Mouse (Mus musculus): Measurements from ENCODE around the gene C1s1.
"Not testable (repeated sequence)": the region's sequence is repeated elsewhere in the genome, so short reads cannot be mapped to it uniquely, and the experiment has no call there.

Gene C1s1

DNA sequence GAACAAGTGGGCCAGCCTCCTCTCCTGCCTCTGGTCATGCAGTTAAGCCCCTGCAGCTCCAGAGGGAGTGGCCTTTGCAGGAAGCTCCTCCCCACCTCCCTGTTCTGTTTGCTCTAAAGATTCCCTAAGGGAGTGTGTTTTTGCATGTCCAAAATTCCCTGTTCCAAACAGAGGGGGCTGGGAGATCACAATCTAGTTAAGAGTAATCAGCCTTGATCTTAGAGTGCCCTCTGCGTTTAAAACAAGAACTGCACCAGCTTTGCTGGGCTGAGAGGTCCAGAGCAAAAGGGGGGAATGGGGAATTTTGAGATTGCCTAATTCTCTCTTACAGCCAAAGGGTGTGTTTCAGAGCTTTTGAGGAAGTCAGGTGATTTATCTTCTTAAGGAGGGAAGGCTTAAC lies at the start of gene C1s1:
Gene C1s1, minus strand, starts transcription at position 76 of the 400 bp plus-strand sequence.
- DNase-seq (ENCODE audit: low spot score), result peak; percentile 64

- DNase-seq (ENCODE audit: low spot score), result no peak
Measured at GRCm38 (mm10) chr6:124588771-124589170, 46.6 kb upstream of the C1s1 start.

DNA sequence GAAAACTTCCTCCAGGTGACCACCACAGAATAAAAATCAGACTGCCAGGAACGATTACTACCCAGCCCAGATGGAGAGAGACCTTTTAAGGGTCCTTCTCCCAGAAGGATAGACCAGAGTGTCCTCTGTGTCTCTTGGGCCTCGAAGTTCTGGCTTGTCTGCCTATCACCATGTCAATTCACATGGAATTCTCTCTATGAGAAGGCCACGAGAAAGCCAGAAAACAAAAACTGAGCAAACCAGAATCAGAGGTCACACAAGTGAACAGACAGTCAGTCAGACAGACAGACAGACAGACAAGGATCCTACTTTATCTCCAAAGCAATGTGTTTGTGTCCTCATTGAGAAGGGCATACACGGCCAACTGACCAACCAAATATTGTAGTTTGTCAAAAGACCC lies 44.1 kb upstream of the C1s1 start:
- DNase-seq (ENCODE audit: low spot score), result peak; percentile 58

DNA sequence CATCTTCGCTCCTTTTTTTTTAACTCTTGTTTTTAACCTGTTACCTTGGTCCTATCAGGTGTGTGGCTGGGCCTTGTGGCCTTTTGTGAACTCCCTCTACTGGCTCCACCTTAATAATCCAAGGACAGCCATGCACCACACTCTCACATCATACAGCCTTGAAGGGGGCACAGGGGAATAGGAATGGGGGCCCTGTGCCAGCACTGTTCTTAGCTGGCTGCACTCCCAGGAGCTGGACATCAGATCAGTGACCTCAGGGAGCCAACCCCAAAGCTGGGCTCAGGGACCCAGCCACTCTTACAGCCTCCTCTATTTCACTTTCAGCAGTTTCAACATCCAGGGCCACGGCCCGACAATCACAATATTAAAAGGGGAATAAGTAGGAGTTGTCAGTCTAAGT lies 43.6 kb upstream of the C1s1 start:
- peak; percentile 78 for DNase-seq (ENCODE audit: low spot score)

DNA sequence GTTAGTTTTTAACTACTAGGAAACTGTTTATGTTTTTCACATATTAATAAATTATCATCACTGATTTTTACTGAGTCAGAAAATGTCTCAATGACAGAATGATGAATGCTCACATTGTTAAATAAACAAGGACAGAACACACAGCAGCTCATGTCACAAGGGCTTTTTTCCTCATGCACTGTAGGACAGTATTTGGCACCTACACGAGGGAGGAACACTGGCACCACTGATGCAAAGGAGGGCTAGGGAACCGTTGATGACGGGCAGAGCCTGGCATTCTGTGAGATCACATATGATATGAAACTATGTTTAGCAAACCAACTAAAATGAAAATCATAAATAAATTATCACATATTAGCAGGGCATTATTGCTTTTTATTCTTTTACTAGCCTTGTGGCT lies 42.8 kb upstream of the C1s1 start:
- DNase-seq (ENCODE audit: low spot score), result peak; percentile 45

DNA sequence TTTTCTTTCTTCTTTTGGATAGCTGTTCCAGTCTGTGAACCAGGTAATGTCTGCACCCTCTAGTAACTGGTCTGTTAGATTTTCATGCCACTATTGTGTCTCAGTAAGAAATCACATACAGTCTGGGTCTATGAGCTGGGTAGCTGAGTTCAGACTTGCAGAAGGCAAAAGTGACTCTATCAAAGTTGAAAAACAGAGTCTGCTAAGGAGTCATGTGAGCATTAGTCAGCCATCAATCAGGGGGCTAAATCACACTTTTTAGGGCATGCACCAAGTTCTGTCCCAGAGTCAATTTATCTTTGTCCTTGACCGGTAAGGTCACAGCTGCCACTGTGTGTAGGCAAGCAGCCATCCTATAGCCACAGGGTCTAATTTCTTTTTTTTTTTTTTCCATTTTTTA lies 40.1 kb upstream of the C1s1 start:
- DNase-seq (ENCODE audit: low spot score), result no peak

DNA sequence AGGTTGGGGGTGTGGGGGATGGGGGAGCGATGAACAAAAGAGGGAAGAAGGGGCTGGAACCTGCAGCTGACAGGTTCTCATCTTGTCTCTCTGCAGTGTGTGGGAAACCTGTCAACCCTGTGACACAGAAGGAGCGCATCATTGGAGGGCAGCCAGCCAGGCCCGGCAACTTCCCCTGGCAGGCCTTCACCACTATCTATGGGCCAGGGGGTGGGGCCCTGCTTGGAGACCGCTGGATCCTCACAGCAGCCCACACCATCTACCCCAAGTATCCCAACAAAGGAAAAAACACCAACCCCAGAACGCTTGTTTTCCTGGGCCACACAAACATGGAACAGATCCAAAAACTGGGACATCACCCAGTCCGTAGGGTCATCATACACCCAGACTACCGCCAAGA lies 38.0 kb upstream of the C1s1 start:
- not testable (repeated sequence) for DNase-seq (ENCODE audit: low spot score)

GRCm38 (mm10) chr6:124575155-124575678 lies 33.1 kb upstream of the C1s1 start:
- DNase-seq (ENCODE audit: low spot score), result not testable (repeated sequence)

DNA sequence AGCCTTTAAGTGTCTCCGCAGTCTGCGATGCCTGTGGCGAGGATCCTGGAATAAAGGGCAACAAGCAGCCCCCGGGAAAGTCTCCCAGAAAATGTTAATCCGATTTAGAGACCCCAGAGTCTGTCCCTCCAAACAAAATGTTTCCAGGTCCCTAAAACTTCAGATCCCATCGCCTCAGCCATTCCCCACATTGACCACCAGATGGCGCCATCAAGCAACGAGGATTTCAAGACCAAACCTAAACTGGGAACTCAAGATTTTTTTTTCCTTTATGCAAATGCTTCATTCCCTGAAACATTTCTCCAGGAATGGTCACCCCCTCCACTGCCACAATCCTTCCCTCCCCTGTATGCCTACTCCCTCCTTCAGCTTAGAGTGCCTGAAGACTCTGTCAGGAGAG lies 27.9 kb upstream of the C1s1 start, which contains the start of gene C1rb:
Gene C1rb, plus strand, starts transcription at position 269 of the 400 bp plus-strand sequence.
- peak; percentile 81 for DNase-seq (ENCODE audit: low spot score)

GRCm38 (mm10) chr6:124561611-124562010 lies 19.5 kb upstream of the C1s1 start:
- DNase-seq (ENCODE audit: low spot score), result not testable (repeated sequence)

- DNase-seq (ENCODE audit: low spot score), result not testable (repeated sequence)
Measured at GRCm38 (mm10) chr6:124561156-124561555, 19.0 kb upstream of the C1s1 start.

- not testable (repeated sequence) for DNase-seq (ENCODE audit: low spot score)
Measured at GRCm38 (mm10) chr6:124555956-124556355, 13.8 kb upstream of the C1s1 start.

GRCm38 (mm10) chr6:124552766-124553165 lies 10.6 kb upstream of the C1s1 start:
- DNase-seq (ENCODE audit: low spot score), result no peak

GRCm38 (mm10) chr6:124549023-124549550 lies 6.9 kb upstream of the C1s1 start:
- DNase-seq (ENCODE audit: low spot score), result no peak

DNA sequence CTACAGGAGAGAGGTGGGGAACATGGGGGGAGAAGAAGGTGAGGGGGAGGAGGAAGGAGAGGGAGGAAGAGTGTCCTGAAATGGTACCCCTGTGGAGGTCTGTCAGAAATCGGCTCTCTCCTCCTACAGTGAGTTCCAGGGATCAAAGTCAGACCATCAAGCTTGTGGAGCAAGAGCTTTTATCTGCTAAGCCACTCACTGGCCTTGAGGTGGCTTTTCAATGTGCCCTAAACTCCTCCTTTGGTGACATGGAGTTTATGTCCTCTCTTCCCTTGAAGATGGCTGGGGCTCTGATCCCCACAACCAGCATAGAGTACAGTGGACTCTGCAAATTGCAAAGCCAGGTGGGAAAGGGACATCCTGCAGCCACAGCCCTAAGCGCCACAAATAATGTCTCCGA lies 5.8 kb upstream of the C1s1 start:
- DNase-seq (ENCODE audit: low spot score), result not testable (repeated sequence)

DNA sequence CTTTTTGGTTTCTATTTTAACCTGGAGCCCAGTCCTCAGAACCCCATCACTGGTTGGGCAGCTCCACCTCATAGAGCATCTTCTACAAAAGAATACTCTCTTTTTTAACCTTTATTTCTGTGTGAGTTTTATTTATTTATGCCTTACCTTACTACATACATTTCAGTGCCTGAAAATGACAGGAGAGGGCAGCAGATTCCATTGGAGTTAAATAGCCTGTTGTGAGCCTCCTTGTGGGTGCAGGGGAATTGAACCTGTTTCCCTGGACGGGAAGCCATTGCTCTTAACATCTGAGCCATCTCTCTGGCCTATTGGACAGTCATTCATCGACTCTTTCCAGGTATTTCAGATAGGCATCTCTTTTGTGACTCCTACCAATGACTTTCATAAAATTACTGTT lies 3.3 kb upstream of the C1s1 start:
- peak; percentile 34 for DNase-seq (ENCODE audit: low spot score)

- peak; percentile 38 for DNase-seq (ENCODE audit: low spot score)
Measured at GRCm38 (mm10) chr6:124544466-124544865, 2.3 kb upstream of the C1s1 start.

DNA sequence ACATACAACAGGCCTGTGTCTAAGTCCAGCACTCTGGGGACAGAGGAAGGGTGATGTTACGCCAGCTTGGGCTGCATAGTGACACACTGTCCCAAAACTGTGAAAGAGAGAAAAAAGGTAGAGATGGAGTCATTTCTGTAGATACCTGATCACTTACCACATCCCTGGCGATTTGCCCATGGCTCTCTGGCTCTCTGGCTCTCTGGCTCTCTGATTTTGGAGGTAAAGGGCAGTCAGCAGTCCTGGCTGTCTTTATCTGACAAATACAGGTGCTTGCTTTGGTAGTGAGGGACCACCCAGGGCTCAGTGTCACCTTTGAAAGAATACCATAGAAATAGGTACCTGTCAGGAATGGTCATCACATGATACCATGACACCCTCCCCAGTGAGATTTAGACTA lies 983 bp downstream of the C1s1 start:
- not testable (repeated sequence) for DNase-seq (ENCODE audit: low spot score)

- not testable (repeated sequence) for DNase-seq (ENCODE audit: low spot score)
Measured at GRCm38 (mm10) chr6:124536125-124536829, 5.9 kb downstream of the C1s1 start.

DNA sequence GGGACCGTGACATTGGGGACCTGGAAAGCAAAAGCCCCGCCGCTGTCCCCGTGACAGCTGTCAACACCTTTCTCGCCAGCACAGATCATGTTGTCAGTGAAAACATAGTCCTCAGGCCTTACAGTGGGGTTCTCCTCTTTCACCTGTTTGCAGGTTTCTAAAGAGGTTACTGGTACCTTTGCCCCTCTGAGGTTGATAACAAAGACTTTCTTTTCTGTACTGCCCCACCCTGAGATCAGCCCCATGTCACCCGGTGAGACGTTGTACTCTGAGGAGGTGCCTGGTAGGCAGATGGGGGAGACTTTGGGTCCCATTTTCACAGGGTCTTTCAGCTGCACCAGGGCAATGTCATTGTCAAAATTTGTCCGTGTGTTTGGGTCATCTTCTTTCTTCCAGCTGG lies 11.1 kb downstream of the C1s1 start:
- no peak for DNase-seq (ENCODE audit: low spot score)

DNA sequence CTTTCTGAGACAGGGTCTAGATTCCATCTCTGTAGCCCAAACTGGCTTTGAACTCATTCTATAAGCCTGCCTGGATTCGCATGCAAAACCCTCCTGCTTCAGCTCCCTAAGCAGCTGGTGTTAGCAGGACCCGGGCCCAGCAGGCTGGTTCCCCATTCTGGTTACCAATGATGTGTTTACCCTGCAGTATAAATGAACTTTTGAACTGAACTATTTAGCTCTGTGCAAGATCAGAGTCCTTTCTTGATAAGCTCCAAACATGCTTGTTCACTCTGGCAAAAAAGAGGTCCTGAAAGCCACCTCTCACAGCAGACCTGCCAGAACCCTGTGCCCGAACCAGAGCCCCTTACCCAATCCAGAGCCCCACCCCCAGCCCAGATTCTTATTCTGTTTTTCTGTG lies 14.3 kb downstream of the C1s1 start:
- no peak for DNase-seq (ENCODE audit: low spot score)

DNA sequence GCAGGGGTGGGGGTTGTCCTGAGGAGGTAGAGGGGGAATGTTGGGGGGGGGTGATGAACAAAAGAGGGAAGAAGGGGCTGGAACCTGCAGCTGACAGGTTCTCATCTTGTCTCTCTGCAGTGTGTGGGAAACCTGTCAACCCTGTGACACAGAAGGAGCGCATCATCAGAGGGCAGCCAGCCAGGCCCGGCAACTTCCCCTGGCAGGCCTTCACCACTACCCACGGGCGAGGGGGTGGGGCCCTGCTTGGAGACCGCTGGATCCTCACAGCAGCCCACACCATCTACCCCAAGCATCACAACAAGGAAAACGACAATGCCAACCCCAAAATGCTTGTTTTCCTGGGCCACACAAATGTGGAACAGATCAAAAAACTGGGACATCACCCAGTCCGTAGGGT lies 20.1 kb downstream of the C1s1 start:
- not testable (repeated sequence) for DNase-seq (ENCODE audit: low spot score)

DNA sequence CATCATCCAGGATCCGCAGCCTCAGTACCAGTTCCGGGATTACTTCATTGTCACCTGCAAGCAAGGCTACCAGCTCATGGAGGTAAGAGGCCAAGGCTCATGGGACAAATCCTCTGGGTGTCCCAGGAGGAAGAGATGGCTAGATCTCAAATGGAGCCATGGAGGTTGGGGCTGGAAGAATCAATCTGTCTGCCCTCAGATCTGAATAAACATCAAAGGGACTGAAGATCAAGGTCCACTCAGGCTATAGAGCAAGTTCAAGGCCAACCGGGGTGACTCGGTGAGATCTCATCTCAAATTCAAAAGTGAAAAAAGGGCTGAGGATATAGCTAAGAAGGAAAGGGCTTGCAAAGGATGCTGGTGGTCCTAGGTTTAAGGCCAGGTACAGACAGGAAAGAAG lies 24.4 kb downstream of the C1s1 start:
- not testable (repeated sequence) for DNase-seq (ENCODE audit: low spot score)
